Mouse (Mus musculus) hindbrain, embryonic 16.5 days (tissue): ENCODE data around the gene Cacna2d2. TPM values are rescaled to one million over a fixed set of nuclear protein-coding genes. Genes with fewer than 3 reads are reported as not detected.

Experiments
- ATAC-seq: fragments of 200-750 bp; cut with Nextera tagmentation; 2 replicates; pipeline ENCODE4 v1.8.0; 2017; ENCODE audit warnings: moderate TSS enrichment, moderate library complexity
- H3K27ac ChIP-seq: fragments of 300-500 bp; sonication (generic); 2 replicates; pipeline ENCODE4 v1.5.1; 2014; ENCODE audit warnings: low read depth, mild to moderate bottlenecking, control low read depth, low read length, moderate library complexity
- H3K27me3 ChIP-seq: fragments of 300-500 bp; sonication (generic); replicated peaks from 2 replicates; pipeline ENCODE4 v1.6.1; 2014; ENCODE audit warnings: low read length; ENCODE audit not compliant: control insufficient read depth, insufficient read depth
- H3K36me3 ChIP-seq: fragments of 300-500 bp; sonication (generic); 2 replicates; pipeline ENCODE4 v1.6.1; 2014; ENCODE audit warnings: mild to moderate bottlenecking, low read length, moderate library complexity, mixed read lengths; ENCODE audit not compliant: control insufficient read depth, insufficient read depth
- H3K4me1 ChIP-seq: fragments of 300-500 bp; sonication (generic); 2 replicates; pipeline ENCODE4 v1.6.1; 2014; ENCODE audit warnings: low read depth, low read length; ENCODE audit not compliant: control insufficient read depth, insufficient read depth
- H3K4me2 ChIP-seq: fragments of 300-500 bp; sonication (generic); 2 replicates; pipeline ENCODE4 v1.6.1; 2014; ENCODE audit warnings: mild to moderate bottlenecking, low read length, control low read depth, moderate library complexity
- H3K4me3 ChIP-seq: fragments of 300-500 bp; sonication (generic); 2 replicates; pipeline ENCODE4 v1.5.1; 2014; ENCODE audit warnings: mild to moderate bottlenecking, low read length, control low read depth, moderate library complexity
- H3K9ac ChIP-seq: fragments of 300-500 bp; sonication (generic); 2 replicates; pipeline ENCODE4 v1.6.1; 2014; ENCODE audit warnings: low read depth, mild to moderate bottlenecking, control low read depth, low read length, moderate library complexity
- H3K9me3 ChIP-seq: fragments of 300-500 bp; sonication (generic); 2 replicates; pipeline ENCODE4 v1.6.1; 2014; ENCODE audit warnings: mild to moderate bottlenecking, low read length, moderate library complexity; ENCODE audit not compliant: control insufficient read depth
- WGBS: fragments of 180-500 bp; shearing (Covaris S2); extraction: QIAGEN DNeasy Blood & Tissue Kit; methylation state at CpG from one replicate; pipeline ENCODE4 v1.1.7; 2014; 5-methylcytosine and 5-hydroxymethylcytosine counted together
- polyA plus RNA-seq: library from polyadenylated mRNA; unstranded; fragments of >200 nt; fragmentation: Nextera tagmentation; extraction: Ambion mirVana; gene quantifications from 2 replicates; pipeline ENCODE4 v1.2.1, GENCODE M21; 2015

The Cacna2d2 gene
- polyA plus RNA-seq, 1 experiment from 2014 or later = 8.1 TPM

DNA sequence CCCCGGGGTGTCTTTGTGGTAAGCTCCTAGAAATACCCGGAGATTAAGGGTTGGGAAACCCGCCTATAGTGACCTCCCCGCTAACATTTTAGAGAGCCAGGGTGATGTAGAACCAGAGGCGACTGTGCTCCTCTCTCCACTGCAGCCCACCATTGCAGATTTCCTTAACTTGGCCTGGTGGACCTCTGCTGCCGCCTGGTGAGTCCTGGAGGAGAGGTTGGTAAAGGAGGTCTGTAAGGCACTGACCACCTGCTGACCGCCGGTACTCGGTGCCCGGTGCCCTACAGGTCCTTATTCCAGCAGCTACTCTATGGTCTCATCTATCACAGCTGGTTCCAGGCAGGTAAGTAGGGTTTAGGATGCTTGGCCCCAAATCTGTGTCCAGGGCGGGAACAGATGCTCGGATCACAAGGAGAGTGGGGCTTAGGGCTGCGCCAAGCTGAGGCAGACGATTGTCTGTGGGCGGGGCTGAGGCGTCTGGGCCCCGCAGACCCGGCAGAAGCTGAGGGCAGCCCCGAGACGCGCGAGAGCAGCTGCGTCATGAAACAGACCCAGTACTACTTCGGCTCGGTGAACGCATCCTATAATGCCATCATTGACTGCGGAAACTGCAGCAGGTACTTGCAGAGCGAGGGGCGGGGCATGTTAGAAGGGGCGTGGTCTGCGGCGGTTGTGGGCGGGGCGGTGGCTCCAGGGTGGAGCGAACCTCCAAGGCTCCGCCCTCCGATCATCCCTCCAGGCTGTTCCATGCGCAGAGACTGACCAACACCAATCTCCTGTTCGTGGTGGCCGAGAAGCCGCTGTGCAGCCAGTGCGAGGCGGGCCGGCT is 127.0 kb downstream of the Cacna2d2 start:
- Histone ChIP-seq H3K4me3 (peak overlapping the region; percentile 29), H3K27me3 (peaks cover 13% of the 10 kb centered on the region), H3K27ac (no peak overlapping the region), H3K4me1 (peaks cover 6% of the 10 kb centered on the region), H3K4me2 (peak overlapping the region; percentile 49), H3K36me3 (no peaks in the 10 kb centered on the region), H3K9me3 (no peaks in the 10 kb centered on the region), H3K9ac (peak overlapping the region; percentile 27)
- ATAC-seq = peak; percentile 67
- 6% methylated on average over 42 of the region's 44 CpGs for WGBS

DNA sequence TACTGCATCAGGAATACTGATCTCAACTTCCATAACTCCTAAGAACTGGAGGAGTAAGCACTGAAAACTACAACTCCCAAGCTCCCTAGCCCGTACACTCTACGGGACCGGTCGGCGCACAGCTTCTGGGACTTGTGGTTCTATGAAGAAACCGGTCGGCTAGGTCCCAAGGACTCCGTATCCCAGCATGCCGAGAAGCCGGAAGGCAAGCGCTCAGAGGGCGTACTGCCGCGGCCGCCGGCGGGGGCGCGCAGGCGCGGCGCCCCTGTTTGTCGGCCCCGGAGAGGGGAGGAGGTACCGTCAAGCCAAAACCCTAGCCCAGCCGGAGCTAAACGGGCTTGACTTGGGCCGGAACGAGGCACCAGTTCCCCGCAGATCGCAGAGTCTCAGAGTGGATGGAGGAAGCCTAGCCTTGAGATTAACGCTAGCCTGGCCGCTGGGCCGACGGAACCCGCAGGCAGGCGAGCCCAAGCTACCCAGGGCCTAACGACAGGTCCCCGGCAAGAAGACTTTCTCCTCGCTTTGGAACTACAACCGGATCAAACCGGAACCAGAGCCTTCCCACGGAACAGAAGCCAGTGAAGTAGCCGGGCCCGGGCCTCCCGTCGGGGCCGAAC is 134.5 kb downstream of the Cacna2d2 start, which contains the start of gene Tmem115:
Gene Tmem115 (plus strand): TSS at position 155 of the 617 bp plus-strand sequence.
- peak within 1 kb of the TSS; percentile 94 for H3K4me3 ChIP-seq
- peaks cover 6% of the 10 kb centered on the region for H3K36me3 ChIP-seq
- no peaks in the 10 kb centered on the region for H3K27me3 ChIP-seq
- WGBS = under 1% methylated on average over 48 of the region's 48 CpGs
- H3K9ac ChIP-seq = peak within 1 kb of the TSS; percentile 90
- peak within 1 kb of the TSS; percentile 99 for H3K4me2 ChIP-seq
- H3K9me3 ChIP-seq = no peaks in the 10 kb centered on the region
- peaks cover 28% of the 10 kb centered on the region for H3K4me1 ChIP-seq
- peak; percentile 99 for ATAC-seq
- peak within 1 kb of the TSS; percentile 68; the same call in 1 of the 2 replicates for H3K27ac ChIP-seq

DNA sequence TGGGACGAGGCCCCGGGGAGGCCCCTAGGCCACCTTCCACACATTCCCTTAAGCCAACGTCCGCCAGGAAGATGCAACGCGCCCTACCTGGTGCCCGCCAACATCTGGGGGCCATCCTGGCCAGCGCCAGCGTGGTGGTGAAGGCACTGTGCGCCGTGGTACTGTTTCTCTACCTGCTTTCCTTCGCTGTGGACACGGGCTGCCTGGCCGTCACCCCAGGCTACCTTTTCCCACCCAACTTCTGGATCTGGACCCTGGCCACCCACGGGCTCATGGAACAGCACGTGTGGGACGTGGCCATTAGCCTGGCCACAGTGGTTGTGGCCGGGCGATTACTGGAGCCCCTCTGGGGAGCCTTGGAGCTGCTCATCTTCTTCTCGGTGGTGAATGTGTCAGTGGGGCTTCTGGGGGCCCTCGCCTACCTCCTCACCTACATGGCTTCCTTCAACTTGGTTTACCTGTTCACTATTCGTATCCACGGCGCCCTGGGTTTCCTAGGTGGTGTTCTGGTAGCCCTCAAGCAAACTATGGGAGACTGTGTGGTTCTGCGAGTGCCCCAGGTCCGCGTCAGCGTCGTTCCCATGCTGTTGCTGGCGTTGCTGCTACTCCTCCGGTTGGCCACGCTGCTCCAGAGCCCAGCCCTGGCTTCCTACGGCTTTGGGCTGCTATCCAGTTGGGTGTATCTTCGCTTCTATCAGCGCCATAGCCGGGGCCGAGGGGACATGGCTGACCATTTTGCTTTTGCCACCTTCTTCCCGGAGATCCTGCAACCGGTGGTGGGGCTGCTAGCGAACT is 135.2 kb downstream of the Cacna2d2 start:
- WGBS = under 1% methylated on average over 40 of the region's 40 CpGs
- Histone ChIP-seq H3K9me3 (no peaks in the 10 kb centered on the region), H3K36me3 (peaks cover 12% of the 10 kb centered on the region), H3K4me2 (peak overlapping the region; percentile 99), H3K9ac (peak overlapping the region; percentile 90), H3K27ac (peak overlapping the region; percentile 68; the same call in 1 of the 2 replicates), H3K4me3 (peak overlapping the region; percentile 94), H3K27me3 (no peaks in the 10 kb centered on the region), H3K4me1 (peaks cover 28% of the 10 kb centered on the region)
- ATAC-seq = no peak

DNA sequence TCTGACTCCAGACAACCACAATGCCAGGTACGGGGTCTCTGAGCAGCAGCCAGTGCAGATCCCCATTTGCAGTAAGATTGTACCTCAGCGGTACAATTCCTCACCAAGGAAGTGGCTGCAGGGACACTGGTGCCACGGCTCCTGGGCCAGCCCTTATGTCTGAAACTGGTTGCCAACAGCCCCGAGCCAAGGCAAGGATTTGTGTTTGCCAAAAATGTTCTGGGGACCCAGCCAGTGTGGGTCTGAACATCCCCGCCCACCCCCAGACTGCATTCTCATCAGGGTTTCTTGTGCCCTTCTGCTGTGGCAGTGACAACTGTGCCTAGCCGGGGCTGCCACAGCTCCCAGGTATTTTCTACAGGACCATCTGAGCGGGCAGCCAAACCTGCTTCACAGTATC is 138.8 kb downstream of the Cacna2d2 start:
- Histone ChIP-seq H3K9ac (no peak overlapping the region), H3K4me3 (no peak overlapping the region), H3K4me2 (no peak overlapping the region), H3K9me3 (no peaks in the 10 kb centered on the region), H3K27ac (no peak overlapping the region), H3K4me1 (peaks cover 47% of the 10 kb centered on the region), H3K27me3 (no peaks in the 10 kb centered on the region), H3K36me3 (peaks cover 17% of the 10 kb centered on the region)
- ATAC-seq = no peak
- 87% methylated on average over 7 of the region's 7 CpGs for WGBS

DNA sequence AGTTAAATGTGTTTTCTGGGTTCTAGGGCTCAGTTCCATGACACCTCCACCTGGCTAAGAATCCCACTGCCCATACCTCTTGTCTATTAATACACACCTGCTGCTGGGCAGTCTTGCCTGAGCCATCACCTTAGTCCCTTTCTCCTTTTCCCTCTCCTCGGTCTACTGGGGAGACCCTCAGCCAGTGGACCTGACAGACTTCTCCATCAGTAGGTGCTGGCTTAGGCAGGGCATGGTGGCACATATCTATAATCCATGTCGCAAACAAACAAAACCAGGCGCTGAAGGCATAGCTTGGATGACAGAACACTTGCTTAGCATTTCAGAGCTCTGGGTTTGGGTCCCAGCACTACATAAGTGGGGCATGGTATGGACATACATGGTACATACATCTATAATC is 139.3 kb downstream of the Cacna2d2 start:
- Histone ChIP-seq H3K9me3 (no peaks in the 10 kb centered on the region), H3K36me3 (peaks cover 17% of the 10 kb centered on the region), H3K27ac (no peak overlapping the region), H3K4me3 (no peak overlapping the region), H3K4me2 (no peak overlapping the region), H3K9ac (no peak overlapping the region), H3K4me1 (peaks cover 47% of the 10 kb centered on the region), H3K27me3 (no peaks in the 10 kb centered on the region)
- ATAC-seq = no peak
- 95% methylated on average over 3 of the region's 3 CpGs for WGBS

DNA sequence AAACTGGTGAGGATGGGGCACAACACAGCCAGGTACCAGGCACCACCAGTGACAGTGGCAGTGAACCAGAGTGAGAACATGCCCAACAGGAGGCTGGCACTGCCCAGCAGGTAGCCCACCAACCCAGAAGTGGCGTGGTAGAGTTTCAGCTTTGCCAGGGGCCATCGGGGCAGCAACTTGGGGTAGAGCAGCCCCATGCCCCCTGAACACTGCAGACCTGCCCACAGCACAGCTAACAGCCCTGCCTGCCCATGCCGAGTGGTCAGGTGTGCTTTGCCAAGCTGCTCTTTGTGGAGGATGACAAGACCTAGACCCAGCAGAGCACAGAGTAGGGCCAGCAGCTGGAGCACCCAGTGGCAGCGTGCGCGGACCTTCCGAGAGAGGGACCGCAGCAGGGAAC is 140.5 kb downstream of the Cacna2d2 start:
- Histone ChIP-seq H3K4me1 (peaks cover 46% of the 10 kb centered on the region), H3K4me3 (no peak overlapping the region), H3K9ac (no peak overlapping the region), H3K27me3 (no peaks in the 10 kb centered on the region), H3K4me2 (no peak overlapping the region), H3K27ac (no peak overlapping the region), H3K9me3 (no peaks in the 10 kb centered on the region), H3K36me3 (peaks cover 25% of the 10 kb centered on the region)
- WGBS = 96% methylated on average over 8 of the region's 8 CpGs
- no peak for ATAC-seq

DNA sequence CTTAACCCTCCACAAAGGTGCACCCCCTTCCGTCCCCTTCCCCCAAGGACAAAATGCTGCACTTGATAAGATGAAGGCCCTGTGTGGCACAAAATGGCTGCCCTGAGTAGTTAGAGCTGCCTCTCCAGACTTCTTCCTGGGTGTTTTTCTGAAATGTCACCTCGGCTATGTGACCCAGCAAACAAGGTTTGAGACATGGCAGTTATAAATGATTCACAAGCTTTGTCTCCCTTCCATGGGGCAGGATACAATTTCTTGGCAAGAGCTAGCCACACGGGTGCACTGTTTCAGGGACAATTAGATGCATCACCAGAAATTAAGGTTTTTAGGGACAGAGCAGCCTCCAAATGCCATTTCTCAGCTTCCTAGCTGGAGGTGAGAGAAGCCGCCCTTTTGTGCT is 141.0 kb downstream of the Cacna2d2 start:
- WGBS = 73% methylated on average over 4 of the region's 4 CpGs
- Histone ChIP-seq H3K27ac (no peak overlapping the region), H3K27me3 (no peaks in the 10 kb centered on the region), H3K4me2 (peak overlapping the region; percentile 94), H3K4me3 (no peak overlapping the region), H3K36me3 (peaks cover 28% of the 10 kb centered on the region), H3K4me1 (peaks cover 44% of the 10 kb centered on the region), H3K9me3 (no peaks in the 10 kb centered on the region), H3K9ac (no peak overlapping the region)
- ATAC-seq = no peak

DNA sequence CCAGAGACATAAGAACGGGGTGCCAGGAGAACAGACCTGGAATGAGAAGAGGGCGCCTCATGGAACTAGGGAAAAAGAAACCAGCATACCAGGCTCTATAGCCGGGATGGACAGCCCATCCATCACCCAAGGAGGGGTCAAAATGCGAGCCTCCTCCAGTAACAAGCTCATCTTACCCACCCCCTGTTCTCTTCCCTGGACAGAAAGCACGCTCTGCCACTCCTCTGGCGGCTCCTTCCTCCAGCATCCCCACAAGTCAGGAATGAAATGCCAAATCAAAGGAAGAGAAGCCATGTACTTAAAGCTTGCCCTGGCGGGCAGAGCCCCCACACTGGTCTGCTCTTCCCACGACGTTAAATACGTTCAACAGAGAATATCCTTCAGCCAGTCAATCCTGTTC is 141.6 kb downstream of the Cacna2d2 start:
- H3K4me3 ChIP-seq = peak overlapping the region; percentile 71
- H3K9me3 ChIP-seq = no peaks in the 10 kb centered on the region
- no peaks in the 10 kb centered on the region for H3K27me3 ChIP-seq
- H3K4me1 ChIP-seq = peaks cover 39% of the 10 kb centered on the region
- no peak for ATAC-seq
- H3K27ac ChIP-seq = no peak overlapping the region
- peak overlapping the region; percentile 94 for H3K4me2 ChIP-seq
- peaks cover 28% of the 10 kb centered on the region for H3K36me3 ChIP-seq
- peak overlapping the region; percentile 69 for H3K9ac ChIP-seq
- 28% methylated on average over 10 of the region's 10 CpGs for WGBS
